Mouse (Mus musculus) cortical plate, adult 2 months (tissue): ENCODE data around the gene Slc2a12.
A peak's percentile ranks its signal among the peaks of the same experiment; 100 is the strongest.

Experiments
- CTCF ChIP-seq: fragments of 200-500 bp; IDR thresholded peaks from 2 replicates; pipeline ENCODE4 v1.5.1; 2011; ENCODE audit warnings: mild to moderate bottlenecking, control low read depth, low read length; ENCODE audit not compliant: insufficient read depth; ENCODE audit errors: extremely low read depth
- POLR2A ChIP-seq: fragments of 200-500 bp; IDR thresholded peaks from 2 replicates; pipeline ENCODE4 v1.6.1; 2011; ENCODE audit warnings: mild to moderate bottlenecking, low read length, control low read depth; ENCODE audit not compliant: insufficient read depth; ENCODE audit errors: extremely low read depth

DNA sequence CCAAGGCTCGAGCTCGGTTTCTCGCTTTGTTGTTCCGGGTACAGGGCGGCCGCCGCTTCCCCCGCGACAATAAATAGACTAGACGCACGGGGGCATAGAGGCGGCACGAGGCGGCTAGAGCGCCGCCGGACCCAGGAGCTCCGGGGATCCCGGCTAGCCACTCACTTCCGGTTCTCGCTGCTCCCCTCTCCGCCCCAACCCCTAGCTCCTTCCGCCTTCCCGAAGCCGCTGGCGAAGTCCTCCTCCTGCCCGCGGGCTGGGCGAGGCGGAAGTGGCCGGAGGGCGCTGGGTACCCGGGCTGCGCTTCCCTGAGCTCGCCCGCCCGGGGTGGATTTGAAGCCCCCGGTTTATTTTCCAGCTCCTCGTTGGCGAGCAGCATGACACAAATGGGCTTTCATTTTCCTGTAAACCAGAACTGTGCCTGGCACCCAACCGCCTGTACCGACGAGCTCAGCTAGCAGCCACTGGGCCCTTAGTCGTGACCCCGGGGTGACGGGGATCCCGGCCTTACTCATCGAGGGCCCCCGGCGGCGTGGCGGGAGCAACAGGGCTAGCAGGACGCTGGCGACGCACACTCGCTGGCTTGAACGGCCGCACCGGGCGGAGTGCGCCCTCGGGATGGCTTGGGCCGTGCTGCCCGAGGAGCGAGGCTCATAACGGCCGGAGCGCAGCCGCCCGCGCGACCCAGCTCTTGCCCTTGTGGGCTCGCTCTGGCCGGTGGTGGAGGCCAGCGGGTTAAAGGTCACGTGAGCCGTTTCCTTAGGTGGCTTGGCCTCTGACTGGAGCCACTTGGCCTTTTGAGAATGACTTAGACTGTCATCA is 86.7 kb downstream of the Slc2a12 start, which contains the start of gene Tbpl1:
- TF ChIP-seq POLR2A (peak; percentile 73; the same call in 1 of the 2 replicates), CTCF (no peak)
